Mouse (Mus musculus): ENCODE data around the gene Col4a2.
"Not testable (repeated sequence)": the region's sequence is repeated elsewhere in the genome, so short reads cannot be mapped to it uniquely, and the experiment has no call there.

Col4a2 gene

GRCm38 (mm10) chr8:11459016-11459415, 146.4 kb downstream of the Col4a2 start:
- no peak for DNase-seq (ENCODE audit: low spot score in 2 of 2)

GRCm38 (mm10) chr8:11460934-11461333, 148.3 kb downstream of the Col4a2 start:
- DNase-seq (ENCODE audit: low spot score in 2 of 2): peak; percentile 42 to 49

GRCm38 (mm10) chr8:11461847-11462246, 149.2 kb downstream of the Col4a2 start:
- no peak for DNase-seq (ENCODE audit: low spot score in 2 of 2)

- no peak for DNase-seq (ENCODE audit: low spot score in 2 of 2)
Observed at GRCm38 (mm10) chr8:11462641-11463040, 150.0 kb downstream of the Col4a2 start.

- DNase-seq (ENCODE audit: low spot score in 2 of 2): no peak
Observed at GRCm38 (mm10) chr8:11463541-11463888, 150.9 kb downstream of the Col4a2 start.

- DNase-seq (ENCODE audit: low spot score in 2 of 2): no peak
Observed at GRCm38 (mm10) chr8:11463889-11464706, 151.5 kb downstream of the Col4a2 start.

- no peak for DNase-seq (ENCODE audit: low spot score in 2 of 2)
Observed at GRCm38 (mm10) chr8:11464707-11464964, 152.0 kb downstream of the Col4a2 start.

- no peak for DNase-seq (ENCODE audit: low spot score in 2 of 2)
Observed at GRCm38 (mm10) chr8:11465619-11466018, 153.0 kb downstream of the Col4a2 start.

GRCm38 (mm10) chr8:11466528-11466927, 153.9 kb downstream of the Col4a2 start:
- not testable (repeated sequence) for DNase-seq (ENCODE audit: low spot score in 2 of 2)

- DNase-seq (ENCODE audit: low spot score in 2 of 2): no peak
Observed at GRCm38 (mm10) chr8:11469095-11469494, 156.5 kb downstream of the Col4a2 start.

GRCm38 (mm10) chr8:11470694-11471093, 158.1 kb downstream of the Col4a2 start:
- DNase-seq (ENCODE audit: low spot score in 2 of 2): no peak

GRCm38 (mm10) chr8:11471309-11471708, 158.7 kb downstream of the Col4a2 start:
- no peak for DNase-seq (ENCODE audit: low spot score in 2 of 2)

GRCm38 (mm10) chr8:11473072-11473471, 160.5 kb downstream of the Col4a2 start:
- no peak for DNase-seq (ENCODE audit: low spot score in 2 of 2)

GRCm38 (mm10) chr8:11475397-11475796, 162.8 kb downstream of the Col4a2 start:
- no peak for DNase-seq (ENCODE audit: low spot score in 2 of 2)

GRCm38 (mm10) chr8:11475876-11476275, 163.3 kb downstream of the Col4a2 start:
- DNase-seq (ENCODE audit: low spot score in 2 of 2): no peak

GRCm38 (mm10) chr8:11476338-11477177, 164.0 kb downstream of the Col4a2 start:
- DNase-seq (ENCODE audit: low spot score in 2 of 2): no peak

- no peak for DNase-seq (ENCODE audit: low spot score in 2 of 2)
Observed at GRCm38 (mm10) chr8:11477178-11477553, 164.6 kb downstream of the Col4a2 start.

GRCm38 (mm10) chr8:11477811-11478761, 165.5 kb downstream of the Col4a2 start, which contains the start of gene Rab20:
Rab20 (minus strand) TSS chr8:11478710.
- DNase-seq (ENCODE audit: low spot score in 2 of 2): peak in 1 of 2 experiments; percentile 47

GRCm38 (mm10) chr8:11478807-11479527, 166.4 kb downstream of the Col4a2 start:
- DNase-seq (ENCODE audit: low spot score in 2 of 2): no peak

GRCm38 (mm10) chr8:11479591-11479990, 167.0 kb downstream of the Col4a2 start:
- DNase-seq (ENCODE audit: low spot score in 2 of 2): no peak

GRCm38 (mm10) chr8:11481876-11482275, 169.3 kb downstream of the Col4a2 start:
- no peak for DNase-seq (ENCODE audit: low spot score in 2 of 2)

Data from frontal cortex, postnatal 10 days (tissue).